Mouse (Mus musculus): ENCODE results near the gene 1700092M07Rik. TPM values are rescaled to one million over a fixed set of nuclear protein-coding genes. Genes with fewer than 3 reads are reported as not detected.
A peak's percentile ranks its signal among the peaks of the same experiment; 100 is the strongest.
"Not testable (repeated sequence)": the region's sequence is repeated elsewhere in the genome, so short reads cannot be mapped to it uniquely, and the experiment has no call there.

1700092M07Rik gene
- total RNA-seq, 2 experiments from 2014 or later: 0.83 to 1.3 TPM

DNA sequence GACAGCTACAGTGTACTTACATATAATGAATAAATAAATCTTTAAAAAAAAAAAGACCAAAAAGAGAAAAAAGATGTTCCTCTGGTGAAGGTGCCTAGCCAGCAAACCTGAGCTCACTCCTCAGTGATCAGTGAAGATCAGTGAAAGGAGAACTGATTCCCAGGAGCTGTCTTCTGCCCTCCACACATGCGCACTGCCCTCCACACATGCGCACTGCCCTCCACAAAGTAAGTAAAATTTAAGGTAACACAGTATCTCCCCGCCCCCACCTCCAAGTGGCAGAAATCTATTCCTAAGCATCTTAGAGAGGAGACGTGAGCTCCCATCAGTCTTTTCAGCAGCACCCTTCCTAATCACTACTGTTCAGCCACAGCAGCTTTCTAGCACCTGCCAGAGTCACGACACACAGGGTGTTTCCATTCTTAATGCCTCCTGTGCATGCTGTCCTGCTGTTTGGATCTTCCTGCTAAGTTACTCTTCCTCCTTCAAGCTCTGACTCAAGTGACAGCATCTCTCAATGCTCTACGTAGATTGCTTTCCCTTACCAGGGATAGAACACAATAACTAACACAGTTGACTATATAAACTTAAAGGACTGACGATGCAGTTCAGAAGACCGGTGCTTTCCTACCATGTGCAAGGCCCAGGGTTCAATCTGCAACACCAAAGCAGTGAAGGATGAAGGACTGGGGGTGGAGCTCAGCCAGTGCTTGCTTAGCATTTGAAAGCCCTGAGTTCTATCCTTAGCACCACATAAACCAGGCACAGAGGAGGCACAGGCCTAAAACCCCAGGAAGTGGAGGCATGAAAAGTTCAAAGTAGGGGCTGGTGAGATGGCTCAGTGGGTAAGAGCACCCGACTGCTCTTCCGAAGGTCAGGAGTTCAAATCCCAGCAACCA is 24.4 kb upstream of the 1700092M07Rik start:
- ATAC-seq (ENCODE audit: poor library complexity, severe bottlenecking): no peak

DNA sequence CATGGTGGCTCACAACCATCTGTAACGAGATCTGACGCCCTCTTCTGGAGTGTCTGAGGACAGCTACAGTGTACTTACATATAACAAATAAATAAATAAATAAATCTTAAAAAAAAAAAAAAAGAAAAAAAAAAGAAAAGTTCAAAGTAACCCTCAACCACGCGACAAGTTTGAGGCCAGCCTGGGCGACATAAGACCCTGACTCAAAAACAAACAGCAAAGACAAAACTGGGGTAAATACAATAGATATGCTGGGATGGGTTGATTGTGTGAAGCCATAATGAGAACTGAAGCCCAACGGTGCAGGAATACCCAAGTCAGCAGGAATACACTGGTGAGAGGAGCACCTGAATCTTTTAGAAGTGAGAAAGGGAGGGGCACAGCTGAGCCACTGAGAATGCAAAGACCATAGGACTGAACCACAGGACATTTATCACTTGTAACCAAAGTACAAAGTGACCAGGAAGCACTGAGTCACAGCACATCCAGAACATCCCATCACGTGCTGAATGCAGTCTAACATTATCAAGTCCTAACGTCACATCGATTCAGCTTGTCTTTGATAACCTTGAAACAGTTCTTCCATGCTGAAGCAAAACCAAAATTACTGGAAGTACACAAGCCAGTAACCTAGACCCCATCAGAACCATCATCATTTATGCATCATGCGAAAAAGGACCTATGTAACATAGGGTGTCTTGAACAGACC is 23.6 kb upstream of the 1700092M07Rik start:
- ATAC-seq (ENCODE audit: poor library complexity, severe bottlenecking): no peak

- peak; percentile 49 for ATAC-seq (ENCODE audit: poor library complexity, severe bottlenecking)
Measured at GRCm38 (mm10) chr19:8718357-8718756, 22.2 kb upstream of the 1700092M07Rik start.

DNA sequence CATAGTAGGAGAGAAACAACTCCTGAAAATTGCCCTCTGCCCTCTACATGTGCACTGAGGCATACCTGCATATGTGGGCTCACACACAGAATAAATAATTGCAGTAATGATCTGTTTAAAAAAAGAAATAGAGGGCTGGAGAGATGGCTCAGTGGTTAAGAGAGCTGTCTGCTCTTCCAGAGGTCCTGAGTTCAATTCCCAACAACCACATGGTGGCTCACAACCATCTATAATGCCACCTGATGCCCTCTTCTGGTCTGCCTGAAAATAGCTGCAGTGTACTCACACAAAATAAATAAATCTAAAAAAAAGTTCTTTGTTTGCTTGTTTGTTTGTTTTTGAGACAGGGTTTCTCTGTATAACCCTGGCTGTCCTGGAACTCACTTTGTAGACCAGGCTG is 21.5 kb upstream of the 1700092M07Rik start:
- ATAC-seq (ENCODE audit: poor library complexity, severe bottlenecking): not testable (repeated sequence)

GRCm38 (mm10) chr19:8721378-8721777 is 19.1 kb upstream of the 1700092M07Rik start:
- ATAC-seq (ENCODE audit: poor library complexity, severe bottlenecking): no peak

DNA sequence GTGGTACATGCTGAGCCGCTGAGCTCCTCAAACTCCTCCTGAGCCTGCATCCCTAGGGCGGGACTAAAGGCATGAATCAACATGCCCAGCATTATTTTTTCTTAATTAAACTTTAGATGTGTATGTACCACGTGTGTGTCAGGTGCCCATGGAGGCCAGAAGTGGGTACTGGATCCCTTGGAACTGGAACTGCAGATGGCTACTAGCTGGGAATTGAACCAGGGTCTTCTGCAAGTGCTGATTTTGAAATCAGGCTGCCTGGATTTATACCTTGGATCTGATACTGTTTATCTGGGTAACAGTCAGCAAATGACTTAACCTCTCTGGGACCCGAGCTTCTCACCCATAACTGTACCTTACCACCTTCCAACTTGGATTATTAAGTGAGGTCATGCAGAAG is 18.5 kb upstream of the 1700092M07Rik start:
- no peak for ATAC-seq (ENCODE audit: poor library complexity, severe bottlenecking)

GRCm38 (mm10) chr19:8722559-8722906 is 18.0 kb upstream of the 1700092M07Rik start:
- ATAC-seq (ENCODE audit: poor library complexity, severe bottlenecking): no peak

GRCm38 (mm10) chr19:8722907-8723573 is 17.5 kb upstream of the 1700092M07Rik start, which contains the start of gene Slc3a2:
TSS of gene Slc3a2 (minus strand) at chr19:8723369.
- peak; percentile 92 for ATAC-seq (ENCODE audit: poor library complexity, severe bottlenecking)

- no peak for ATAC-seq (ENCODE audit: poor library complexity, severe bottlenecking)
Measured at GRCm38 (mm10) chr19:8723574-8724346, 16.8 kb upstream of the 1700092M07Rik start.

DNA sequence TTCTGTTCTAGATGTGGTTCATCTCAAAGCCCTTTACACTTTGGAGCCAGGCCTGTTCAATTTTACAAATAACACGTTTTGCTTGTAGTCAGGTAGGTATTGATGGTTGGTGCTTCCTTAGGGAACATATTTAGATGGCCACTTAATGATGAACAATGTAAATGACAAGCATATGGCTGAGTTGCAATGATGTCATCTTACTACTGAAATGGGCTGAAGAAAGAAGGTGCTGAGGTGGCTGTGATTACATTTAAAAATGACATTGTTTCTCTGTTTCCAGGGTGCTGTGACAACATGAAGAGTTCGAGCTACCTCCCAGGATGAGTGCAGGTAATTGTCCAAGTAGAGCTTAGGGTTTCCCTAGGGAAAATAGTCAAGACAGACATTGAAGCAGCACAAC is 16.1 kb upstream of the 1700092M07Rik start:
- no peak for ATAC-seq (ENCODE audit: poor library complexity, severe bottlenecking)

- no peak for ATAC-seq (ENCODE audit: poor library complexity, severe bottlenecking)
Measured at GRCm38 (mm10) chr19:8725081-8725613, 15.4 kb upstream of the 1700092M07Rik start.

GRCm38 (mm10) chr19:8726609-8727390 is 13.7 kb upstream of the 1700092M07Rik start:
- no peak for ATAC-seq (ENCODE audit: poor library complexity, severe bottlenecking)

DNA sequence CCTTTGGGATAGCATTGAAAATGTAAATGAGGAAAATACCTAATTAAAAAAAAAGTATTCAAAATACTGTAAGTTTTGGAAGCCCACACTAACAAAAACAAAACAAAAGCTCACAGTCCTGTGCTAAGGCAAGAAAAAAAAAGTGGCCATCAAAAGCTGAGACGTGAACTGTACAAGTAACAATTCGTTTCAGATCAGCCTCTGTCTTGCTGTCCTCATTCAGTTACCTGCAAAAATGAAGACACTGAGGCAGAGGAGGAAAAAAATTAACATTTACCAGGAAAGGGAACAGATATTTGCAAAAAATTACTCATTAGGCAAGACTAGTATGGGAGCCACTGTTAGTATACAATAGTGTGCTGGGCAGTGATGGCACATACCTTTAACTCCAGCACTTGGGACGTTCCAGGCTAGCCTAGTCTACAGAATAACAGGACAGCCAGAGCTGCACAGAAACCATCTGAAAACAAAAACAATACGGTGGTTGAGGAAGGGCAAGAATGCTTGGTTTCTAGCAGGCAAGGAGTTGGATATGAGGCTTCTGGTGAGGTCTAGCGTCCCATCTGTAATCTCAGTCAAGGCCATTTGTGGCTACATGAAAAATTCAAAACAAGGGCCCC is 12.9 kb upstream of the 1700092M07Rik start:
- no peak for ATAC-seq (ENCODE audit: poor library complexity, severe bottlenecking)

- ATAC-seq (ENCODE audit: poor library complexity, severe bottlenecking): not testable (repeated sequence)
Measured at GRCm38 (mm10) chr19:8728335-8729099, 12.0 kb upstream of the 1700092M07Rik start.

DNA sequence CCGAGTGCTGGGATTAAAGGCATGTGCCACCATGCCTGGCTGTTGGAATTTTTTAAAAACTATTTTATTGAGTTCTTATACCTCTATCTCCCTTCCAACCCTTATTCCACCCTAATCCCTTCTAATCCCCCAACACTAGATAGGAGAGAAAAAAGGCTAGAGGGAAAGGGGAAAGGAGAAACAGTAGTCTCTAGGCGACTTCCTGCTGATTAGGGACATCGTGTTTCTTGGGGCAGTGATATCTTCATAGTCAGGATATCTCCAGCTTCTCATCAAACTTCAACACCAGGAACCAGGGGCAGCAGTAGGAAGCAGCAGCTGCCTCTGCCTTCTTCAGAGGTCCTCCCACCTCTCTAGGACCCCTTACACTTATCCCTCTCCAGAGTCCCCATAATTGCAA is 6.2 kb upstream of the 1700092M07Rik start:
- ATAC-seq (ENCODE audit: poor library complexity, severe bottlenecking): no peak

DNA sequence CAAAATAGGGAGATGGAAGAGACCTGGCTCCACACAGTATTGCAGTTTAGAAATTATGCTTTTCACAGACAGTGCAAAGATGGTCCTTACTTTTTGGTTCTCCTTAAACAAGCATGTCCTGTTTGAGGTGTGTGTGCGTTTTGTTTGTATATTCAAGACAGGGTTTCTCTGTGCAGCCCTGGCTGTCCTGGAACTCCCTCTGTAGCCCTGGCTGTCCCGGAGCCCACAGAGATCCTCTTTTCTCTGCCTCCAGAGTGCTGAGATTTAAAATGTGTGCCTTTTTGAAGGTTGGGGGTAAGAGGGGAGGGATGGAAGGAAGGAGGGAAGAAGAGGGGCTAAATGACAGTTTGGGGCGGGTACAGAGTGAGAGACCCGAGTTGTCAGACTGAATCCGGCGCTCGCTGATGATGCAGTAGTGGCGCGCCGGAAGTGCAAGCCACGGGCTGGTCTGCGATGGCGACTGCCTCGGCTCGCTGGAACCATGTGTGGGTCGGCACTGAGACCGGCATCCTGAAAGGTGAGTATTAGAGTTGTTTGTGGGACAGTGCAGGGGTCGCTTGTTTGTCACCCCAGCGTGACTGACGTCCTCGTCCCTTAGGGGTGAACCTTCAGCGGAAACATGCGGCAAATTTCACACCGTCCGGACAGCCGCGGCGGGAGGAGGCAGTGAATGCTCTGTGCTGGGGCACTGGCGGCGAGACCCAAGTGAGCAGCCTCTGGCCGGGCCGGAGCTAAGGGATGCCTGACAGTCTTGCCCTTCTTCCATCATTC is 4.9 kb upstream of the 1700092M07Rik start, which contains the start of gene Wdr74:
Gene Wdr74, plus strand, starts transcription at position 439 of the 771 bp plus-strand sequence.
- peak; percentile 100 for ATAC-seq (ENCODE audit: poor library complexity, severe bottlenecking)

DNA sequence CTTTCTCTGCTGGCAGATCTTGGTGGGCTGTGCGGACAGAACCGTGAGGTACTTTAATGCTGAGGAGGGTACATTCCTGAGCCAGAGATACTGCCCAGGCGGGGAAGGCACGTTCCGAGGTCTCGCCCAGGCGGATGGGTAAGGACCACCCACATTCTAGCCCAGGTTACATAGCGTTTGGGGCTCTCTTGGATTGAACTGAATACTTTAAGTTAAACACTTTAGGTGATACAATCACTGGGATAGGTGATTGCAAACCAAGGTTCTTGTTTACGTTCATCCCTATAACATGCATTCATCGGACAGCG is 4.4 kb upstream of the 1700092M07Rik start:
- no peak for ATAC-seq (ENCODE audit: poor library complexity, severe bottlenecking)

DNA sequence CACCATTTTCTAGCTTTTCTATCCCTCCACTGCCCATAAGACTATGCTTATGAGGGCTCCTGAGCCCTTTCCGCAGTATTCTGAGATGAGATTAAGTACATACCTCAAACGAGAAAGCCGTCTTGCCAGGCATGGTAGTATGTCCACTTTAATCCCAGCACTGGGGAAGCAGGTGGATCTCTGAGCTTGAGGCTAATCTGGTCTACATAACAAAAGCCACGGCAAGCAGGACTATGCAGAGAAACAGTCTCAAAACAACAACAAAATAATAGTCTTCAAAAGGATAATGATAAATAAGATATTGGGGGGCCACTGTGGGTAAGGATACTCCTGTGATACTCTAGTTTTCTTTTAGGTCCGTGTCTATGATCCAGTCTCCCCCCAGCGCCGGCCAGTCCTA is 1.6 kb upstream of the 1700092M07Rik start:
- no peak for ATAC-seq (ENCODE audit: poor library complexity, severe bottlenecking)

Data from megakaryocyte, adult 5-6 weeks (primary cell).